Mouse (Mus musculus) thymus, adult 2 months (tissue): ENCODE results near the gene Gnas.

Experiments
- CTCF ChIP-seq: fragments of 200-500 bp; IDR thresholded peaks from 2 replicates; pipeline ENCODE4 v1.5.1; 2012; ENCODE audit warnings: mild to moderate bottlenecking, control low read depth, low read length, moderate library complexity, borderline replicate concordance; ENCODE audit not compliant: control insufficient read depth, poor library complexity, insufficient read depth; ENCODE audit errors: extremely low read depth
- POLR2A ChIP-seq: fragments of 200-500 bp; IDR thresholded peaks from 2 replicates; pipeline ENCODE4 v1.6.1; 2012; ENCODE audit warnings: mild to moderate bottlenecking, low read length, control low read depth, moderate library complexity; ENCODE audit not compliant: control insufficient read depth, poor library complexity, insufficient read depth; ENCODE audit errors: extremely low read depth

- TF ChIP-seq POLR2A (no peak), CTCF (no peak)
Measured at GRCm38 (mm10) chr2:174366571-174366970, 82.5 kb downstream of the Gnas start.
